Mouse (Mus musculus) ovary, postnatal 10 days (tissue): ENCODE measurements around the gene Zfp108.

Experiments used
- DNase-seq: peaks from one replicate; pipeline ENCODE4 v3.0.0; 2022; ENCODE audit warnings: low spot score

Zfp108 gene

DNA sequence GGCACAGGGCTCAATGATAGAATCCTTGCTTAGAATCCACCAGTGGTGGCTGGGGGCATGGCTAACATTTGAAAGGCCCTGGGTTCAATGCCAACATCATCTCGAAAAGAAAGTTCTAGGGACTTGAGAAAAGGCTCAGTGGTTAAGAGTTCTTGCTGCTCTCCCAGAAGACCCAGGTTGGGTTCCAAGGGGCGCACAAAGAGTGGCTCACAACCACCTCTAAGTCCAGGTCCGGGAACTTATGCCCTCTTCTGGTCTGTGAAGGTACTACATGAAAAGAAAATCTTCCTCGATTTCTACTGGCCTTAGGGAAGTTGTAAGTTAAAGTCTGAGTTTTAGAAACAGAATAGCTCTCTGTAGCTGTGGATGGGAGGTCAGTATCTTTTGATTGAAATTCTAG lies 31.5 kb downstream of the Zfp108 start:
- no peak for DNase-seq

DNA sequence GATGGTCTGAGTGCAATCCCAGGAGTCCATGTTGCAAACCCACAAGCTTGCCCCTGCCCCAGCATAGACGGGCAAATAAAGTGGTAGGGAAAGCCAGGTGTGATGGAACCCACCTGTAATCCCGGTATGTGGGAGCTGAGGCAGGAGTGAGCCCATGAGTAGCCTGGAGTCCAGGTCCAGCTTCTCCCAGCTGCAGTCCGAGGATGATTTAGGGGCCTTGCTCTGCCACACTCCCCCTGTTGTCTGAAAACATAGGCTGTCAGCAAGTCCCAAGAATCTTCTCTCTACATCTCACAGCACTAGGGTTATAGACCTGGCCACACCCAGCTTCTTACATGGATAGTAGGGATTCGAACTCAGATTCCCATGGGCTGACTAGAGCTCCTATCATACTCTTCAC lies 32.3 kb downstream of the Zfp108 start:
- no peak for DNase-seq

DNA sequence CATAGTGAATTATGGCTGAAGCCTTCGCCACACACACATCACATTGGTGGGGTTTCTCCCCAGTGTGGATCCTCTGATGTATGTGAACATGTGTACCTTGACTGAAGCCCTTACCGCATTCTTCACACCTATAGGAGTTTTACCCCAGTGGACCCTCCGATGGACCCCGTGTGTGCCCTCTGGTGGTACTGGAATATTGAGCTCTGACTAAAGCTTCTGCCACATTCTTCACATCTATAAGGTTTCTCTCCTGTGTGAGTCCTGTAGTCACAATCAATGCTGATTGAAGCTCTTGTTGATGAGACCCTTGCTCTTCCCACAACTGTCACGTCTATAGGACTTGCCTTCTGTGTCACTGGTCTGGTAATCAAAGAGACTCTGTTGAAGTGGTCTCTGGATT lies 33.1 kb downstream of the Zfp108 start:
- no peak for DNase-seq

DNA sequence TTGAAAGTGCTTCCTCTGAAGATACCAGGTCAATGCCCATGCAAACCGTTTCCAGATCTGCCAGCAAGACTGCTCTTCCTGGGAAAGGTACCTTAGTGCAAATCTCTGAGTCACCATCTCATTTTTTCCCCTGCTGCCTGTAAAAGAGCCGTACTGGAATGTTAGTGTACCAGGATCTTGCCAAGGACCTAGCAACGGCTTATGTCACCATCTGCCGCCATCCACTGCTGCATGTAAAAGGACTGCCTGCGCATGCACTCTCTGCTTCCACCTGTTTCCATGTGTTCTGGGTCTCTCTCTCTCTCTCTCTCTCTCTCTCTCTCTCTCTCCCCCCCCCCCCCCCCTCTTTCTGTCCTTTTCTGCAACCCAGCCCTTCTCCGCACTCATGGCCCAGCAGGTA lies 33.9 kb downstream of the Zfp108 start:
- no peak for DNase-seq

- DNase-seq: no peak
Measured at GRCm38 (mm10) chr7:24290106-24290693, 35.6 kb downstream of the Zfp108 start.

- no peak for DNase-seq
Measured at GRCm38 (mm10) chr7:24291387-24292090, 36.9 kb downstream of the Zfp108 start.

- DNase-seq: no peak
Measured at GRCm38 (mm10) chr7:24293061-24293851, 38.7 kb downstream of the Zfp108 start.

GRCm38 (mm10) chr7:24294763-24295162 lies 40.2 kb downstream of the Zfp108 start:
- no peak for DNase-seq

DNA sequence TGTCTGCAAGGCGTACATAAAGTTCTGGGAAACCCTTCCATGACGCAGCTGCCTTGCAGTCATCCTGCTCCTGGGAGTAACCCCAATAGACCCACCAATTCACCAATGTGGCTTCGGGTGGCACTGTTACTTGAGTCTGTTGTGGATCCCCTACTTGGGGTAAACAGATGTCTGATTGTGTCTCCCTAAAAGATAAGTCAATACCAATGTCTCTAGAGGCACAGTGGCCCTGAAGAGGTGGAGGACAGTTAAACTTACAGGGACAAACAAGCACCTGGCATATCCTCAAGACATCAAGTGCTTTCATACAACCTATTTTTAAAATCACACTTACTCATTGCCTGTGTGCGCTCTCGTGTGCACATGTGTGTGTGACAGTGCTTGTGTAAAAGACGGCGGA lies 40.8 kb downstream of the Zfp108 start:
- no peak for DNase-seq

DNA sequence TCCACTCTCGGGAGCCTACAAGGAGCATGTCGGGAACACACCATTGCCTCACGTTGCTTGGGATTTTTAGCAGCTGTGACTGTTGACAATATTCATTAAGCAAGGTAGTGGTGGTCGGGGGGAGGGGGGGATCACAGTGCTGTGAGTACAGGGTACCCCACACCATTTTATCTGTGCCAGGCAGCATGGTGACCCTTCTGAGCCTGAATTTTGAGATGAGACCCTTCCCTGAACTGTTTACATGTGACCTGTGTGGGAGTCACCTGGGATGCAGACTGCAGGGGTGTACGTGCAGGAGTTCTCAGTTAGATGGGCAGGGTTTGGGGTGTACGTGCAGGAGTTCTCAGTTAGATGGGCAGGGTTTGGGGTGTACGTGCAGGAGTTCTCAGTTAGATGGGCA lies 41.8 kb downstream of the Zfp108 start:
- DNase-seq: no peak

DNA sequence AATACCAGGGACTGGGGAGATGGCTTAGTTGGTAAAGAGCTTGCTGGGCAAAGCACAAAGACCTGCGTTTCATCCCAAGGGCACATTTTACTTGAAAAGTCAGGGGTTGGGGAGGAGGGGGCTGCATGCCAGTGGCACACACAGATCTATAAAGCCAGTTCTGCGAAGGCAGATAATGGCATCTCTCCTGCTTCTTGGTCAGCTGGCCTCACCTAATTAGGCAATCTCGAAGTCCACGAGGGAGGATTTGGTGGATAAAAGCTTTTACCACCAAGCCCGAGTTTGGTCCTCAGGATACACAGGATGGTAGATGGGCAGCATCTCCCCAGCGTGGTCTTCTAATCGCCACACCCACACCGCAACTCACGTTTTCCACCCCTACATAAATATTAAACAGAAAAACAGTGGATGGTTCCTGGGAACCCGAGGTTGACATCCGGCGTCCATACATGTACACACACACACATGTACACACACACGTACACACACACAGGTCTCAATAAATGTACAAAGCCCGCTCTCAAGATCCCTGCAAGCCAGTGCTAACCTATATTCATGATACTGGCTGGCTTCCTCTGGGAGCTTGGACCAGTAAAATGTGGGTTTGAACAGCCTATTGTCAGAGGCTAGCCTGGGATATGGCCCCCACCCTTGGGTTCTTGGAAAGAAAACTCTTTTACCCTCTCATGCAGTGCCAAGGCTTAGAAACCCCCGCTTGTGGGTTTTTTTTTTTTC lies 42.9 kb downstream of the Zfp108 start:
- DNase-seq: no peak

GRCm38 (mm10) chr7:24298635-24298972 lies 44.0 kb downstream of the Zfp108 start:
- no peak for DNase-seq

- DNase-seq: peak; percentile 57
Measured at GRCm38 (mm10) chr7:24298973-24299708, 44.5 kb downstream of the Zfp108 start.

DNA sequence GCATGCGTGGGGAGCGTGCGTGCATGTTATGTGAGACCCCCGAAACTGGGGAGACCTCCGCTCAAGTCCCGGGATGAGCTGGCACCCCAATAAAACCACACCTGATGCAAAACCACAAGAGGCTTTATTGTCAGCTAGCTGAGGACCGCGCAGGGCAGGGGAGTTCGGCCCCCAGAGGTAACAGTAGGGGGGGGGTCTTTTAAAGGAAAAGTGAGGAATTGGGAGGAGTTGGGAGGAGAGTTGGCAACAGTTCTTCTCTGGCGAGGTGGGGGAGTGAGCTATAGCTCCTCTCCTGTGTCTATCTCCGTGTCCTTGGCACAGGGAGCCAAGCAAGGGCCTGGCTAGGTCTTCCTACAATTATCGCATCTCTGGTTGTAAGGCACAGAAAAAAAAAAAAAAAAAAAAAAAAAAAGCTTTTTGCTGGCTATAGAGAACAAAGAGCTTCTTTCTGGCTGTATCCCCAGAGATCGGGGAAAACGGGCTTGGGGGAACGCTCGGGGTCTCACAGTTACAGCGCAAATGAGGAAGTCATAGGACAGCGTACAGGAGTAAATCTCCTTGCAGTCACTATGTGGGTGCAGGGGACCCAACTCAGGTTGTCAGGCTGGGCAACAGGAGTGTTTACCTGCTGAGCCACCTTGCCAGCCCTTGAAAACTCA lies 45.4 kb downstream of the Zfp108 start:
- no peak for DNase-seq

- no peak for DNase-seq
Measured at GRCm38 (mm10) chr7:24300771-24301282, 46.2 kb downstream of the Zfp108 start, which contains the start of gene Zfp61. TSS of gene Zfp61 (minus strand) at chr7:24301232.
